Mouse (Mus musculus) liver, adult 2 months (tissue): ENCODE measurements around the gene Dnajc14. TPM values are rescaled to one million over a fixed set of nuclear protein-coding genes. Genes with fewer than 3 reads are reported as not detected.

Source experiments
- DNase-seq: peaks from one replicate; pipeline ENCODE4 v3.0.0-alpha.2; 2011; ENCODE audit warnings: low read depth, low spot score; ENCODE audit errors: extremely low read depth
- H3K27ac ChIP-seq: fragments of 200-500 bp; replicated peaks from 2 replicates; pipeline ENCODE4 v1.5.1; 2012; ENCODE audit warnings: low read depth, mild to moderate bottlenecking, control low read depth, inconsistent platforms, low read length; ENCODE audit not compliant: insufficient read depth
- H3K27me3 ChIP-seq: fragments of 200-500 bp; 2 replicates; pipeline ENCODE4 v1.6.1; 2012; ENCODE audit warnings: mild to moderate bottlenecking, moderate library complexity, low read length, inconsistent platforms; ENCODE audit not compliant: control insufficient read depth, insufficient read depth
- H3K36me3 ChIP-seq: fragments of 200-500 bp; 2 replicates; pipeline ENCODE4 v1.6.1; 2012; ENCODE audit warnings: low read length, inconsistent platforms; ENCODE audit not compliant: control insufficient read depth, insufficient read depth
- H3K4me1 ChIP-seq: fragments of 200-500 bp; 2 replicates; pipeline ENCODE4 v1.6.1; 2011; ENCODE audit warnings: low read length; ENCODE audit not compliant: control insufficient read depth, insufficient read depth
- H3K4me3 ChIP-seq: fragments of 200-500 bp; 2 replicates; pipeline ENCODE4 v1.5.1; 2011; ENCODE audit warnings: low read depth, mild to moderate bottlenecking, control low read depth, low read length, moderate library complexity; ENCODE audit not compliant: insufficient read depth
- H3K79me2 ChIP-seq: fragments of 200-500 bp; 2 replicates; pipeline ENCODE4 v1.6.1; 2012; ENCODE audit warnings: inconsistent platforms, mild to moderate bottlenecking, low read length, moderate library complexity; ENCODE audit not compliant: control insufficient read depth, insufficient read depth
- H3K9ac ChIP-seq: fragments of 200-500 bp; 2 replicates; pipeline ENCODE4 v1.6.1; 2012; ENCODE audit warnings: low read depth, mild to moderate bottlenecking, control low read depth, inconsistent platforms, low read length
- CTCF ChIP-seq: fragments of 200-500 bp; IDR thresholded peaks from 2 replicates; pipeline ENCODE4 v1.5.1; 2011; ENCODE audit warnings: low read depth, low read length, control low read depth
- POLR2A ChIP-seq: fragments of 200-500 bp; IDR thresholded peaks from 2 replicates; pipeline ENCODE4 v1.6.1; 2011; ENCODE audit warnings: low read length, control low read depth; ENCODE audit not compliant: insufficient read depth; ENCODE audit errors: extremely low read depth
- WGBS: fragments of 180-500 bp; shearing (Covaris S2); methylation state at CpG from one replicate; pipeline ENCODE4 v1.1.7; 2018; 5-methylcytosine and 5-hydroxymethylcytosine counted together
- polyA plus RNA-seq: library from polyadenylated mRNA; depleted of rRNA; stranded (reverse); fragments of >200 nt; gene quantifications from 2 replicates; pipeline ENCODE4 v1.2.3, GENCODE M21; 2012
- total RNA-seq: library from RNA; depleted of rRNA; stranded (reverse); fragments of >200 nt; gene quantifications from 2 replicates; pipeline ENCODE4 v1.2.3, GENCODE M21; 2014

Gene Dnajc14
- total and polyA plus RNA-seq, 2 experiments, result 9.2 to 23.5 TPM

DNA sequence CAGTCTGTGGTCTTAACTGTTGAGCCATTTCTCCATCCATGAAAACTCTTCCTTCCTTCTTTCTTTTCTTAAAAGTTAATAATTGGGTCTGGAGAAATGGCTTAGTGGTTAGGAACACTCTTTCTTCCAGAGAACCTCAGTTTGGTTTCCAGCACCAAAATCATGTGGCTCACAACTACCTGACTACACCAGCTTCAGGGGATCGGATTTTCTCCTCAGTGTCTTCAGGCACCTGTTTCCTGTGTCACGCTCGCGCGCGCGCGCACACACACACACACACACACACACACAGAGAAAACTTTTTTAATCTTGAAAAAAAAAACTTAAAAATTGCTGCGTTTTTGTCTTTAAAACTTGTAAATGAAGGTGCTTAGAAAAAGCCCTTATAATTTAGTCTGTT is 20.0 kb downstream of the Dnajc14 start:
- Histone ChIP-seq H3K36me3 (peaks cover 6% of the 10 kb centered on the region), H3K27me3 (no peaks in the 10 kb centered on the region), H3K4me1 (peaks cover 14% of the 10 kb centered on the region), H3K79me2 (peaks cover 18% of the 10 kb centered on the region; the same call in 1 of the 2 replicates), H3K4me3 (no peak overlapping the region), H3K9ac (no peak overlapping the region), H3K27ac (no peak overlapping the region)
- 93% methylated on average over 9 of the region's 9 CpGs for WGBS
- TF ChIP-seq POLR2A, result no peak
- no peak for TF ChIP-seq CTCF
- DNase-seq, result no peak

DNA sequence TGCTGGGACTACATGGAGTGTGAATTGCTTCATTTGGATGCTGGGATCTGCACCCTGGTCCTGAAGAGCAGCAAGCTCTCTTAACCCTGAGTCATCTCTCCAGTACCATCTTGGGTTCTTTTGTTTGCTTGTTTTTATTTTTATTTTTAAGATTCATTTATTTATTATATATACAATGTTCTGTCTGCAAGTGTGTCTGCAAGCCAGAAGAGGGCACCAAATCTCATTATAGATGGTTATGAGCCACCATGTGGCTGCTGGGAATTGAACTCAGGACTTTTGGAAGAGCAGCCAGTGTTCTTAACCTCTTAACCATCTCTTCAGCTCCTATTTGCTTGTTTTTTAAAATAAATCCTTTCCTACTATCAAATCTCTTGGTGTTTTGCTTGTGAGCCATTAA is 33.5 kb downstream of the Dnajc14 start:
- H3K36me3 ChIP-seq, result peaks cover 49% of the 10 kb centered on the region
- H3K9ac ChIP-seq, result no peak overlapping the region
- no peak for DNase-seq
- TF ChIP-seq CTCF (no peak), POLR2A (no peak)
- no peaks in the 10 kb centered on the region for H3K27me3 ChIP-seq
- H3K4me3 ChIP-seq, result no peak overlapping the region
- no peaks in the 10 kb centered on the region; the same call in 1 of the 2 replicates for H3K79me2 ChIP-seq
- H3K4me1 ChIP-seq, result no peaks in the 10 kb centered on the region
- no peak overlapping the region for H3K27ac ChIP-seq

DNA sequence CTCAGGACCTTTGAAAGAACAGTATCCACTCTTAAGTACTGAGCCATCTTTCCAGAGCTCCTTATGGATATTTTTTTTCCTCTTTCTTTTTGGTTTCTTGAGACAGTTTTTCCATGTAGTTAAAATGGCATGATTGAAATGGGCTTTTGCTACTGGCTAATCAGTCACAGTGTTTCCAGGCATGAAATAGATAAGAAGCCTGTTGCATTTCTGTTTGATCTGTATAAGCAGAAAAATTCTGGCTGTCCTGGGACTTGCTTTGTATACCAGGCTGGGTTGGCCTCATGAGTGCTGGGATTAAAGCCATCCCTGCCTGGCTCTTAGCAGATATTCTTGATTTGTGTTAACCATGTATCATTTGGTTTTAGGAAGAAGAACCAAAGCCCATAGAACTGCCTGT is 35.6 kb downstream of the Dnajc14 start:
- Histone ChIP-seq H3K9ac (no peak overlapping the region), H3K36me3 (peaks cover 52% of the 10 kb centered on the region), H3K79me2 (no peaks in the 10 kb centered on the region; the same call in 1 of the 2 replicates), H3K4me3 (no peak overlapping the region), H3K4me1 (no peaks in the 10 kb centered on the region), H3K27me3 (no peaks in the 10 kb centered on the region), H3K27ac (no peak overlapping the region)
- TF ChIP-seq CTCF (no peak), POLR2A (no peak)
- no peak for DNase-seq

- no peak for TF ChIP-seq CTCF
- no peak for TF ChIP-seq POLR2A
- H3K27ac ChIP-seq, result no peak overlapping the region
- peaks cover 55% of the 10 kb centered on the region for H3K36me3 ChIP-seq
- H3K4me1 ChIP-seq, result no peaks in the 10 kb centered on the region
- no peaks in the 10 kb centered on the region; the same call in 1 of the 2 replicates for H3K79me2 ChIP-seq
- no peak for DNase-seq
- H3K27me3 ChIP-seq, result no peaks in the 10 kb centered on the region
- no peak overlapping the region for H3K9ac ChIP-seq
- no peak overlapping the region for H3K4me3 ChIP-seq
Observed at GRCm38 (mm10) chr10:128840612-128841011, 36.8 kb downstream of the Dnajc14 start.

DNA sequence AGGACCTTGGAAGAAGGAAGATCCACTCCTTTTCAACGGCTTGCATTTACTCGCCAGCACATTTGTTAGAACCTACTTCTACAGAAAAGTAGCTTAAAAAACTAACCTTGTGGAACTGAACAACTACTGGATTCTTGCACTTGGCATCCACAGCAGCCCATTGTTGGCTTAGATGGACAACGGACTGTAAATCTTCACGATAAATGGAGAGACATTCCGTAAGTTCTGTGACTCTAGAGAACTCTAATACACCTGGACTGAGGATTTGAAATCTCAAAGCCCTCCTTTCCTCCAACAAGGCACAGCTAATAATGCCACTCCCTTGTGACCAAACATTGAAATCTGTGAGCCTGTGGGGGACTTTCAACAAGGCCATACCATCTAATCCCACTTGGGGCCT is 39.4 kb downstream of the Dnajc14 start:
- no peaks in the 10 kb centered on the region for H3K27me3 ChIP-seq
- H3K4me1 ChIP-seq, result no peaks in the 10 kb centered on the region
- peaks cover 61% of the 10 kb centered on the region for H3K36me3 ChIP-seq
- no peak for DNase-seq
- no peak overlapping the region for H3K9ac ChIP-seq
- no peak overlapping the region for H3K27ac ChIP-seq
- WGBS, result 93% methylated on average over 5 of the region's 5 CpGs
- no peak overlapping the region for H3K4me3 ChIP-seq
- no peaks in the 10 kb centered on the region; the same call in 1 of the 2 replicates for H3K79me2 ChIP-seq
- TF ChIP-seq POLR2A (no peak), CTCF (no peak)

DNA sequence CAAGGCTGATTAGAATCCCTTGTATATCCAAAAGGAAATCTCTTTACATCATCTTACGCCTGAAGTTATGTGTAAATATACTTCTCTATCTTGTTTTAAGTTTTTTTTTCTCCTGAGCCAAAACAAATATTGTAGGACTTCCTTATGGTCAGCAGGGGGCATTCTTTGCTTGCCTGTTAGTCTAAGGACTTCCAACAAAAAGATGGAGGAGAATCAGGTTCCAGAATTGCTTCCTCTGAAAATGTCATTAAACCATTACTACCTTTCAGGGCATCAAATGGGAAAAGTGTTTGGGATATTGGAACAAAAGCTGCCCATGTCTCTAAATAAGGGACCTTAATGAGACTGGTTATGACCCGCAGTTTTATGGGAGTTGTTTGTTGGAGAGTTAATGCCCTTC is 41.7 kb downstream of the Dnajc14 start:
- Histone ChIP-seq H3K36me3 (peaks cover 62% of the 10 kb centered on the region), H3K4me3 (no peak overlapping the region), H3K9ac (no peak overlapping the region), H3K4me1 (no peaks in the 10 kb centered on the region), H3K27ac (no peak overlapping the region), H3K79me2 (no peaks in the 10 kb centered on the region; the same call in 1 of the 2 replicates), H3K27me3 (no peaks in the 10 kb centered on the region)
- WGBS, result 70% methylated on average over 2 of the region's 2 CpGs
- no peak for DNase-seq
- no peak for TF ChIP-seq POLR2A
- no peak for TF ChIP-seq CTCF
